Mouse (Mus musculus) C2C12 (cell line): ENCODE measurements around the gene Adra2b. TPM values are rescaled to one million over a fixed set of nuclear protein-coding genes. Genes with fewer than 3 reads are reported as not detected.

ENCODE experiments used
- H3K27me3 ChIP-seq: one replicate; pipeline ENCODE4 v1.6.1; 2011; ENCODE audit not compliant: control insufficient read depth, insufficient read depth, insufficient read length
- H3K36me3 ChIP-seq: one replicate; pipeline ENCODE4 v1.6.1; 2011; ENCODE audit not compliant: control insufficient read depth, insufficient read depth
- H3K4me3 ChIP-seq: one replicate; pipeline ENCODE4 v1.5.1; 2011; ENCODE audit warnings: mild to moderate bottlenecking, control low read depth; ENCODE audit not compliant: poor library complexity, insufficient read depth, severe bottlenecking
- H3K79me2 ChIP-seq: one replicate; pipeline ENCODE4 v1.6.1; 2011; ENCODE audit not compliant: control insufficient read depth, insufficient read depth
- H3K79me3 ChIP-seq: one replicate; pipeline ENCODE4 v1.6.1; 2011; ENCODE audit warnings: low read depth, control low read depth
- H3ac ChIP-seq: one replicate; pipeline ENCODE3; 2011; ENCODE audit warnings: low read depth; ENCODE audit not compliant: control insufficient read depth, insufficient read length
- CEBPB ChIP-seq: IDR thresholded peaks from one replicate; pipeline ENCODE4 v1.6.1; 2011; ENCODE audit warnings: low read depth, mild to moderate bottlenecking, control low read depth, moderate library complexity
- CTCF ChIP-seq: IDR thresholded peaks from one replicate; pipeline ENCODE4 v1.5.1; 2011; ENCODE audit not compliant: control insufficient read depth, insufficient read depth, insufficient read length
- FOSL1 ChIP-seq: IDR thresholded peaks from one replicate; pipeline ENCODE4 v1.8.0; 2011; ENCODE audit warnings: mild to moderate bottlenecking, low read length; ENCODE audit not compliant: poor library complexity, insufficient read depth, severe bottlenecking
- MAX ChIP-seq: IDR thresholded peaks from one replicate; pipeline ENCODE4 v1.6.1; 2011; ENCODE audit warnings: mild to moderate bottlenecking, control low read depth
- MYOD1 ChIP-seq: IDR thresholded peaks from one replicate; pipeline ENCODE4 v1.6.1; 2011; ENCODE audit warnings: low read depth; ENCODE audit not compliant: control insufficient read depth, insufficient read length
- MYOG ChIP-seq: IDR thresholded peaks from one replicate; pipeline ENCODE4 v1.6.1; 2011; ENCODE audit not compliant: control insufficient read depth, insufficient read length; ENCODE audit errors: extremely low read depth
- USF1 ChIP-seq: IDR thresholded peaks from one replicate; pipeline ENCODE4 v1.6.1; 2011; ENCODE audit warnings: low read depth, mild to moderate bottlenecking, control low read depth, moderate library complexity
- polyA plus RNA-seq: library from polyadenylated mRNA; unstranded; fragments of >200 nt; fragmentation: generic; extraction: Trizol; gene quantifications from one replicate; pipeline ENCODE4 v1.2.1, GENCODE M21; 2012; ENCODE audit warnings: missing spikeins

Adra2b gene
- polyA plus RNA-seq, 1 experiment = not detected

DNA sequence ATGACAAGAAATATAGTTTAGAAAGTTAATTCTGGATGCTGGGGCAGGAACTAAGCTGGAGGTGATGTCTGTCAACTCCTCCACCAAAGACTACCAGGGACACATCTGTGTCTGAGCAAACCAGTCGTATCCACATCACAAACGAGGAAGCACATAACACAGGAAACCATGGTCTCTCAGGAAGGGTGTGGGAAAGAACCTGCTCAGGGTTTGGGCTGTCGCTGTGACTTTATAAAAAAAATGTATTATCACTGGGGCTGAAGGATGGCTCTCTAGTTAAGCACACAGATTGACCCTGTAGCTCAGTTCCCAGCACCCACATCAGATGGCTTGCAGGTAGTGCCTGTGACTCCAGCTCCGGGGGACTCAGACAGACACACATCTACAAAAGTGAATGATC, 43.9 kb upstream of the Adra2b start:
- H3K79me3 ChIP-seq = no peaks in the 10 kb centered on the region
- no peaks in the 10 kb centered on the region for H3K79me2 ChIP-seq
- no peak overlapping the region for H3K4me3 ChIP-seq
- H3ac ChIP-seq = no peak overlapping the region
- no peaks in the 10 kb centered on the region for H3K27me3 ChIP-seq
- no peaks in the 10 kb centered on the region for H3K36me3 ChIP-seq
- no peak for TF ChIP-seq MYOG

DNA sequence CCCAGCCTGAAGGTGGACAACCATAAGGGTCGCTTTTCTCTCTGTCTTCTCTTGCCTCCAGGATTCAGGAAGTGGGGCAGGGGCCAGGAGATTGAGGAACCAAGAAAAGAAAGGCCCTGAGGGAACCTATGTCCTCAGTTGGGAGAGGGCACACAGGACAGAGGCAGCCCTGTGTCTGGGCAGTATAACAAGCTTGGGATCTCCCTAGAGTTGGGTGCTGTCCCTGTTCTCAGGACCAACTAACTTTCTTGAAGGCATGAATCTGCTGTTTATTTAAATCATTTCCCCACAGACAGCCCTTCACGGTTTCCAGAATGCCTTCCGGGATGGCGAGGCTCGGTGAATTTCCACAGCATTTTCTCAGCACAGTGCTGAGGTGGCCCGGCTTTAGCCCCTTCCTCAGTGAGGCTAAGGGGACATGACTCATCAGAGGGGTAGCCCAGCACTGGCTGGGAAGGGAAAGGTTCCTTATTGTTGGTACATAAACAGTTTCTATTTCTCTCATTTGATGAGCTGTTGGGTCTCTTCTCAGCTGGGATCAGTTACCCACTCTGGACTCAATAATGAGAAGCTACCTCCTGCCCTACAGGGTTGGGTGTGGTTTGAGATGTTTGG, 40.2 kb upstream of the Adra2b start:
- Histone ChIP-seq H3K27me3 (no peaks in the 10 kb centered on the region), H3ac (no peak overlapping the region), H3K79me2 (no peaks in the 10 kb centered on the region), H3K36me3 (no peaks in the 10 kb centered on the region), H3K79me3 (no peaks in the 10 kb centered on the region), H3K4me3 (no peak overlapping the region)
- no peak for TF ChIP-seq CEBPB
- no peak for TF ChIP-seq CTCF
- TF ChIP-seq USF1 = no peak
- TF ChIP-seq MAX = no peak
- no peak for TF ChIP-seq MYOG
- no peak for TF ChIP-seq FOSL1
- no peak for TF ChIP-seq MYOD1

DNA sequence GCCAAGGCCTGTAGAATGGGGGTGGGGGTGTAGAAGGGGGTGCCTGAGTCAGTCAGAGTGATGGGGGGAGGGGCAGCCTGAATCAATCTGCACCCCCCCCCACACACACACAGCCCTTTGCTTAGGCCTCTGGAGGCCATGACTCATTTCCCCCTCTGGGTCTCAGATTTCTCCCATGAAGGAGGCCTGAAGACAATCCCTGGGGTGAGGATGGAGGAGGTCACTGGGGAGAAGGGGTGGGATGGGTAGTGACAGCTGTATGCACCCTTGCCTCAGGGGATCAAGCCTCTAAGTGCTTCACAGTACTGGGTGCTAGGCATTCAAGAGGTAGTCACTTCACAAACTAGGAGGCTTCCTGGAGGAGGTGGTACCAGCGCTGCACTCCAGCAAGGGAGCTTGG, 39.3 kb upstream of the Adra2b start:
- TF ChIP-seq CEBPB (no peak), FOSL1 (peak; percentile 72), USF1 (no peak), CTCF (no peak), MAX (peak; percentile 67), MYOD1 (peak; percentile 95), MYOG (no peak)
- H3K36me3 ChIP-seq = no peaks in the 10 kb centered on the region
- no peaks in the 10 kb centered on the region for H3K79me3 ChIP-seq
- H3K4me3 ChIP-seq = no peak overlapping the region
- no peaks in the 10 kb centered on the region for H3K79me2 ChIP-seq
- H3ac ChIP-seq = no peak overlapping the region
- no peaks in the 10 kb centered on the region for H3K27me3 ChIP-seq

DNA sequence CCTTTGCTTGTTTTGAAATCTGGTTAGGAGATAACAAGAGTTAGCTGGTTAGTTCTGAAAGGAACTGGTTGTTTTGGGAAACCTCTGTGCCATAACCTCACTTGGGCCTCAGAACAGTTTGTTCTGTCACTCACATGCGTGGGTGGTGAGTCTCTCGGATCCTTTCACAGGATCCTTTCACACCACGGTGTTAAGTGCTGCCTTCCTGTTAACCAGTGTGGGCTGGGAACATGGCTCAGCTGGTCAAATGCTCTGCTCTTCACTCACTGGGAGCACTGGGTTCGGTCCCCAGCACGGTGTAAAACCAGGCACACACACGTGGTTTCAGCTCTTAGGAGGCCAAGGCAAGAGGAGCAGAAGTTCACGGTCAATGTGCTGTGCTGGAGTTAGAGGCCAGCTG, 38.6 kb upstream of the Adra2b start:
- Histone ChIP-seq H3K27me3 (no peaks in the 10 kb centered on the region), H3ac (no peak overlapping the region), H3K4me3 (no peak overlapping the region), H3K79me3 (no peaks in the 10 kb centered on the region), H3K36me3 (no peaks in the 10 kb centered on the region), H3K79me2 (no peaks in the 10 kb centered on the region)
- TF ChIP-seq MAX (no peak), CTCF (no peak), FOSL1 (no peak), MYOD1 (no peak), USF1 (no peak), MYOG (no peak)

DNA sequence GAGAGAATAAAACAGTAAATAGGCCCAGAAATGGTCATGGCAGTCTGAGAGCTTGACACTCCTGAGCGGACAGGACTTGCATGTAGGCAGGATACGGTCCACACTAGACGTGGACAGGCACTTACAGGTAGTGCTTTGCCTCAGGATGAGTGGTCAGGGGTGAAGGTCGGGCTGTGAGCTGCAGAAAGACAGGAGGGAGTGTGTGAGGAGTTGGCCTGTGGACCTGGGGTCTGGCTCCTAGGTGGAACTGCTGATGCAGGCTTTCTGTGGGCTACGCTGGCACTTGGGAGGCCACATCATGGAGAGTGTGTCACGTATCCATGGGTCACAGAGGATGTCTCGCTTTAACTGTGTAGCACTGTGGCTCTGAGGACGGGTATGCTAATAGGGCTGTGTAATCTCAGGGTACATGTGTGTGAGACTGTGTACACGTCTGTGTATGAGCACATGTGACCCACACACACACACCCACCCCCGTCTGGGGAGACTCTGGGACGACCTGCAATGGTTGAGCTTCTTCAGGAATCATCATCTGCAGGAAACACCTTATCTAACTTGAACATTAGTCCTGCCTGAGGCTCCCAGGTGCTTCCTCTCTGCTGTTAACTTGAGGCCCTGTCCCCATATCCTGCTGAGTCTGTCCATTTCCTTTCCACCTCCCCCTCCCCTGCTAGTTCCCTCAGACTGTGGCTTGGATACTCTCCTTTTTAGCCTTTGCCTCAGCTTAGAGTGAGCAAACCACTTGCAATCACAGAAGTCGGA, 34.7 kb upstream of the Adra2b start:
- Histone ChIP-seq H3K79me3 (no peaks in the 10 kb centered on the region), H3K27me3 (no peaks in the 10 kb centered on the region), H3ac (no peak overlapping the region), H3K36me3 (no peaks in the 10 kb centered on the region), H3K4me3 (no peak overlapping the region), H3K79me2 (no peaks in the 10 kb centered on the region)
- no peak for TF ChIP-seq CEBPB
- TF ChIP-seq FOSL1 = no peak
- no peak for TF ChIP-seq MYOG
- no peak for TF ChIP-seq MAX
- no peak for TF ChIP-seq USF1
- no peak for TF ChIP-seq CTCF
- no peak for TF ChIP-seq MYOD1

DNA sequence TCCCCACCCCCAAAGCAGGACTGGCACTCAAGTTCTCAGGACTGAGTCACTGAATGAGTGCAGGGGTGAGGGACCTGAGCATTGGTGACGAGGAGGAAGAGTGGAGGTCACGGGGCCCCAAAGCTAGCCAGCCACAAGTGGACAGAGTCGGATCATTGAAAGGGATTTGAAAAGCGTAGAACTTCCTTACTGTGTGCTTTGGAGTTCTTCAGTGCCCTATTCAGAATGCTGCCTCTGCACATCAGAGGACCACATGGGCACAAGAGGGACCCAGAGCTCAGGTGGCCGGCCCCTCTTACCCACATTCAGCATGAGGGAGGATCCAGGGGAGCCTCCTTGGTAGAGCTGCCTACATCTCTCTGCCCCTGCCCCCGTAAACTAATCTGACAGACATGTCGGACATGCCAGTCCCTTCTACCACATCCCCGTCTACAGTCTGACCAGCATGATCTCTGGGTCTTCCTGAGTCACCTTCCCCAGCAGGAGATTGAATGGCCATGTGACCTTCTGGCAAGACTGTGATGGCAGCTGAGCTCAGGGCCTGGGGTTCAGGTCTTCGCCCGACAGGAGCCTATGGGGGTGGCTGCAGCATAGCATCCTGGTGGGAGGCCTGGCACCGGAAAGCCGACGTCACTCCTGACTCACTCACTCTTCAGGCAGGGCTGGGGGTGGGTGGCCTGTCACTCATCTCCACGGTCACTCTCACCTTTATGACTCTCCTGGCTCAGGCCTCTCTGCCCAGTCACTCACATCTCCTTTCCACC, 30.0 kb upstream of the Adra2b start:
- H3K79me3 ChIP-seq = peaks cover 10% of the 10 kb centered on the region
- peaks cover 20% of the 10 kb centered on the region for H3K79me2 ChIP-seq
- H3K27me3 ChIP-seq = no peaks in the 10 kb centered on the region
- TF ChIP-seq FOSL1 (no peak), MYOD1 (peak; percentile 75), USF1 (peak; percentile 89)
- H3K36me3 ChIP-seq = peaks cover 14% of the 10 kb centered on the region
- H3K4me3 ChIP-seq = no peak overlapping the region
- H3ac ChIP-seq = peak overlapping the region; percentile 24
